Mouse (Mus musculus) stomach, embryonic 15.5 days (tissue): ENCODE measurements around the gene Lamc2. TPM values are rescaled to one million over a fixed set of nuclear protein-coding genes. Genes with fewer than 3 reads are reported as not detected.
"Not testable (repeated sequence)": the region's sequence is repeated elsewhere in the genome, so short reads cannot be mapped to it uniquely, and the experiment has no call there.

ENCODE experiments used
- ATAC-seq: fragments of 200-750 bp; cut with Nextera tagmentation; 2 replicates; pipeline ENCODE4 v1.8.0; 2017; ENCODE audit warnings: low read depth, moderate number of reproducible peaks, moderate TSS enrichment; ENCODE audit not compliant: insufficient read depth, low FRiP score
- H3K27ac ChIP-seq: fragments of 300-500 bp; sonication (generic); 2 replicates; pipeline ENCODE4 v1.5.1; 2015; ENCODE audit warnings: mild to moderate bottlenecking, inconsistent platforms
- H3K27me3 ChIP-seq: fragments of 300-500 bp; sonication (generic); replicated peaks from 2 replicates; pipeline ENCODE4 v1.6.1; 2015; ENCODE audit warnings: inconsistent platforms
- H3K36me3 ChIP-seq: fragments of 300-500 bp; sonication (generic); 2 replicates; pipeline ENCODE4 v1.6.1; 2015; ENCODE audit warnings: inconsistent platforms
- H3K4me1 ChIP-seq: fragments of 300-500 bp; sonication (generic); 2 replicates; pipeline ENCODE4 v1.6.1; 2015; ENCODE audit warnings: inconsistent platforms
- H3K4me2 ChIP-seq: fragments of 300-500 bp; sonication (generic); 2 replicates; pipeline ENCODE4 v1.6.1; 2015; ENCODE audit warnings: mild to moderate bottlenecking, inconsistent platforms
- H3K4me3 ChIP-seq: fragments of 300-500 bp; sonication (generic); replicated peaks from 2 replicates; pipeline ENCODE4 v1.5.1; 2015; ENCODE audit warnings: inconsistent platforms
- H3K9ac ChIP-seq: fragments of 300-500 bp; sonication (generic); 2 replicates; pipeline ENCODE4 v1.6.1; 2015; ENCODE audit warnings: inconsistent platforms
- H3K9me3 ChIP-seq: fragments of 300-500 bp; sonication (generic); 2 replicates; pipeline ENCODE4 v1.6.1; 2016; ENCODE audit warnings: inconsistent platforms
- WGBS: fragments of 180-500 bp; shearing (Covaris S2); methylation state at CpG from one replicate; pipeline ENCODE4 v1.1.7; 2015; 5-methylcytosine and 5-hydroxymethylcytosine counted together
- polyA plus RNA-seq: library from polyadenylated mRNA; unstranded; fragments of >200 nt; fragmentation: Nextera tagmentation; extraction: Ambion mirVana; gene quantifications from 2 replicates; pipeline ENCODE4 v1.2.1, GENCODE M21; 2015

Lamc2 gene
- polyA plus RNA-seq, 1 experiment from 2014 or later, result 13.4 TPM

DNA sequence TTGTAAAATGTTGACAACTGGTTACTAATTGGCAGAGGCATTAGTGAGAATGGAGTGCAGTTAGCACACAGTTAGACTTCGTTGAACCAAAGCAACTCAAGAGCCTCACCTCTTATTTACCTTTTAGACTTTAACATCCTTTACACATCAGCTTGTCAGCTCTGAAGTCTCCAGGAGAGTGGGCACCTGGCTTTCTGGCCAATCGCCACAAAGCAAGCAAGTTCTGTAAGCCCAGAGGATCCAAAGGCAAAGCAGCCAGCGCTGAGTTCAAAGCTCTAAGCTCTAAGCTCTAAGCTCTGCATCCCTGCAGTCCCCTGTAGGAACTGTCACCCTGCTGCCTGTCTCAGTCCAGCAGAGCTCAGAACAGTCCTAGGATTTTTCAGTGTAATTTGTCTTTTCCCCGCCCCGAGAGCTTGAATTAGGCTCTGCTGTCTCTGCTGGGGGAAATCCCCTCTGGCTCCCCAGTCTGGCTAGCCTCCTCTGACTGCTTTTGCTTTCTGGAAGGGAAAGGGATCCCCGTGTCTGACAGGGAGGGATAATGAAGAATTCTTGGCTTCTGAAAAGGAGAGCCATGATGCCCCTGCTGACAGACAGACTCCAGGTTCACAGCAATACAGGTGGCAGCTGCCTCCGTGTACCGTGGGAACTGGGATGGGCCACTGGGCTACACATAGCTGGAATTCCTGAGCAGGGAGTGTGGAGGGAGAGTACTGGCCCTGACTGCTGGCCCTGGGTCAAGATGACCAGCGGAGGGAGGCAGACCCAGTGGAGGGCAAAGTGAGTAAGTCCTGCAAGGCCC, 94.6 kb downstream of the Lamc2 start:
- ATAC-seq, result peak; percentile 42; the same call in 1 of the 2 replicates
- 31% methylated on average over 9 of the region's 9 CpGs for WGBS
- no peak overlapping the region for H3K9ac ChIP-seq
- no peaks in the 10 kb centered on the region for H3K36me3 ChIP-seq
- no peak overlapping the region for H3K4me2 ChIP-seq
- H3K9me3 ChIP-seq, result no peaks in the 10 kb centered on the region
- H3K4me1 ChIP-seq, result 0 out of 2 replicates have a peak, but pooled peaks cover 4% of the 10 kb centered on the region
- H3K27ac ChIP-seq, result no peak overlapping the region
- no peaks in the 10 kb centered on the region for H3K27me3 ChIP-seq
- no peak overlapping the region for H3K4me3 ChIP-seq

DNA sequence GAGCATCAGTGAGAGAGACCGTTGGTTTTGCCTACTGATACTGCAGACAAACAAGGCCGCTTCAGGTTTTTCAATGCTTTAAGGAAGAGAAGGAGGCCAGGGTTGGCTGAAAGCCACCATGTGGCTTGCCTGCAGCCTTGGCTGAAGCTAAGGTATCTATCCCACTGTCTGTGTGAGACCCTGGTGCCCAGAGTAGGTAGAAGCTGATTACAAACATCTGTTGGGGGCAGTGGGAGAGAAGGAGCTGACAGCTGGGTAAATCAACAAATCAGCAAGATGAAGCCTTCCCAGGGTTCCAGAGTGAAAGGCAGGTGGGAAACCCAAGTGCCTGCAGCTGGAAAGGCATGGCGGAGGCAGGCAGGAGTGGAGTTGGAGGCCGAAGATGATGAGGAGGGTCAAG, 95.4 kb downstream of the Lamc2 start:
- Histone ChIP-seq H3K4me1 (0 out of 2 replicates have a peak, but pooled peaks cover 4% of the 10 kb centered on the region), H3K4me2 (no peak overlapping the region), H3K9ac (no peak overlapping the region), H3K9me3 (no peaks in the 10 kb centered on the region), H3K27me3 (no peaks in the 10 kb centered on the region), H3K4me3 (no peak overlapping the region), H3K27ac (no peak overlapping the region), H3K36me3 (no peaks in the 10 kb centered on the region)
- ATAC-seq, result no peak
- WGBS, result 69% methylated on average over 4 of the region's 4 CpGs

DNA sequence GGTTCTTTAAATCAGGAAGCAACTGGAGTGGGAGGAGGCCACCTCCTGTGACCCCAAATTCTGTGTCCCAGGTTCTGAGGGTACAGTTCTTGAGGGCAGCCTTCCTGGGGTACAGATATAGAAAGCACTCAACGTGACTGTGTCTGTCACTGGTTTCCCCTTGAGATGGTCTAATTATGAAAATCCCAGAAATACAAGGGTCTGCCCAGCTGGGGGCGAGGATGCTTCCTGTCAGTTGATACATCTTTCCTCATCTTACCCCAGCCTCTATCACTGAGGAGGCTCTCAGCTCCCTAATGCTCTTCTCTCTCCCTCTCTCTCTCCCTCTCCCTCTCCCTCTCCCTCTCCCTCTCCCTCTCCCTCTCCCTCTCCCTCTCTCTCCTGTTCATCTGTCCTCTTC, 96.2 kb downstream of the Lamc2 start:
- WGBS, result 79% methylated on average over 2 of the region's 2 CpGs
- ATAC-seq, result no peak

DNA sequence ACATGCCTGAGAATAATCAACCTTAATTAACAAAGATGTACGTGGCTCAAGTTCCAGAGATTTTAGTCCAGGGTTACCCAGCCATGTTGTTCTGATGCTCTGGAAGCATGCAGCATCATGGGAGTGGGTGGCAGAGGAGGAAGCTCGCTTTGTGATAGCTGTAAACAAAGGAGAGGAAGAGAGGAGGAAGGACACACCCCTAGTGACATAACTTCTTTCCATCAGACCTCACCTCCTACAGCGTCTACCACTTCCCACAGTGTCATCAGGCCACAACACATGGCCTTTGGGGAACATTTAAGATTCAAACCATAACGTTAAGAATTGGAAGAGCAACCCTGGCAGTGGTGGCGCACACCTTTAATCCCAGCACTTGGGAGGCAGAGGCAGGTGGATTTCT, 98.5 kb downstream of the Lamc2 start:
- Histone ChIP-seq H3K4me3 (no peak overlapping the region), H3K27ac (no peak overlapping the region), H3K4me2 (no peak overlapping the region), H3K9ac (no peak overlapping the region), H3K4me1 (0 out of 2 replicates have a peak, but pooled peaks cover 4% of the 10 kb centered on the region), H3K36me3 (no peaks in the 10 kb centered on the region), H3K27me3 (no peaks in the 10 kb centered on the region), H3K9me3 (no peaks in the 10 kb centered on the region)
- 82% methylated on average over 5 of the region's 5 CpGs for WGBS
- no peak for ATAC-seq

More for the DNA sequence above, 96.2 kb downstream of the Lamc2 start:
- H3K36me3 ChIP-seq, result no peaks in the 10 kb centered on the region
- no peak overlapping the region for H3K27ac ChIP-seq
- H3K27me3 ChIP-seq, result no peaks in the 10 kb centered on the region
- H3K9ac ChIP-seq, result no peak overlapping the region
- no peak overlapping the region for H3K4me2 ChIP-seq
- H3K9me3 ChIP-seq, result no peaks in the 10 kb centered on the region
- 0 out of 2 replicates have a peak, but pooled peaks cover 4% of the 10 kb centered on the region for H3K4me1 ChIP-seq
- H3K4me3 ChIP-seq, result no peak overlapping the region

DNA sequence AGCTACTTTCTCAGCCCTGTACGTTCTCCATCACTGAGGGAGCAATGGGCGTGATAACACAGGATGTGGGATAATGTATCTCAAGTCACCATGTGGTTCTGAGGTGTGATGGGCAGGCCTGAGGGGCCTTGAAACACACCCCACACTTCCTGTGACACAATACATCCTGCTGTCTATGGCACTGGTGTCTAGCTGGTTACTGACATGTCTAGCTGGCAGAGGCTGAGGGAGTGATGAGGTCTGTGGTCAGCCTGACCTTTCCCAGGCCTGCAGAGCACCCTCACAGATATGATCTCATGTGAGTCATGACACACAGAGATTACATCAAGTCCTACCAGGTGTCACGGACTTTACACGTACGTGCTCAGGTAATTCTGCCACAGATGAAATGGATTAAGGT, 101.0 kb downstream of the Lamc2 start:
- H3K4me3 ChIP-seq, result no peak overlapping the region
- no peaks in the 10 kb centered on the region for H3K27me3 ChIP-seq
- H3K4me1 ChIP-seq, result no peaks in the 10 kb centered on the region
- ATAC-seq, result no peak
- no peak overlapping the region for H3K9ac ChIP-seq
- H3K36me3 ChIP-seq, result no peaks in the 10 kb centered on the region
- H3K9me3 ChIP-seq, result no peaks in the 10 kb centered on the region
- 81% methylated on average over 5 of the region's 5 CpGs for WGBS
- no peak overlapping the region for H3K27ac ChIP-seq
- H3K4me2 ChIP-seq, result no peak overlapping the region

DNA sequence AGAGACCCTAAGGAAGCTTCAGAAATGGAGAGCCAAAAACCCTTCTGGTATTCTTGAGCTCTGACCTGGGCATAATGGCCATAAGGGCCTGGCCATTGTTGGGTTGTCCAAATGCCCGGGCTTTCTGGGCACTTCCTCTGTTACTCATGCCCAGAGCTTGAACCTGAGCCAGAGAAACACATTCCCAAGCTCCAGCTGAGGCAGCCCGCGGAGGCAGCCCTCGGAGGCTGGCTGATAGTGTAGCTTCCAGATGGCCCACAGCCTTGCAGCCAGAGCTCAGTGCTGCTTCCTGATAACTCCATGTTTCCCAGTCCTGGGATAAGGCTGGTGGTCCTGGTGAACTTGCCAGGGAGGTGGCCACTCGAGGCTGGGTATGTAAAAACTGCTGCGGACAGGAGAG, 102.1 kb downstream of the Lamc2 start:
- Histone ChIP-seq H3K9ac (no peak overlapping the region), H3K9me3 (no peaks in the 10 kb centered on the region), H3K36me3 (no peaks in the 10 kb centered on the region), H3K27me3 (no peaks in the 10 kb centered on the region), H3K4me2 (no peak overlapping the region), H3K4me3 (no peak overlapping the region), H3K4me1 (no peaks in the 10 kb centered on the region), H3K27ac (no peak overlapping the region)
- 70% methylated on average over 6 of the region's 6 CpGs for WGBS
- no peak for ATAC-seq

DNA sequence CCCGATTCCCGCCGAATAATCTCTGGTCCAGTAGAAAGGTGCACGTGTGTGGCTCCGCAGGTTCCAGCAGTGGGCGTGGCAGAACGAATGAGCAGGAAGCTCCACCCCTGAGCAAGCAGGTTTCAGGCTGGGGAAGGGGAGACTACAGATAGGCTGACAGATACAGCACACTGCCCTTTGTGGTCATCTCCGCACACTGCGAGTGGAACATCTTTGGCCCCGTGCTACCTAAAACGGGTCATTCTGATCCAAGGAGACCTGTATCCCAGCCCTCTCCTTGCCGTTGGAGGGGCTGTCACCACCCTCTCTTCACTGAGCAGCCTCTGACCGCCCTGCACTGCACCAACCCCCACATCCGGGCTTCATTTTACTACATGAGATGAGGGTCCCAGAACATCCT, 103.0 kb downstream of the Lamc2 start:
- H3K27ac ChIP-seq, H3K9me3 ChIP-seq, H3K4me3 ChIP-seq, ATAC-seq, H3K9ac ChIP-seq, H3K4me1 ChIP-seq, H3K27me3 ChIP-seq, H3K36me3 ChIP-seq, H3K4me2 ChIP-seq: not testable (repeated sequence)
- 85% methylated on average over 9 of the region's 14 CpGs for WGBS

DNA sequence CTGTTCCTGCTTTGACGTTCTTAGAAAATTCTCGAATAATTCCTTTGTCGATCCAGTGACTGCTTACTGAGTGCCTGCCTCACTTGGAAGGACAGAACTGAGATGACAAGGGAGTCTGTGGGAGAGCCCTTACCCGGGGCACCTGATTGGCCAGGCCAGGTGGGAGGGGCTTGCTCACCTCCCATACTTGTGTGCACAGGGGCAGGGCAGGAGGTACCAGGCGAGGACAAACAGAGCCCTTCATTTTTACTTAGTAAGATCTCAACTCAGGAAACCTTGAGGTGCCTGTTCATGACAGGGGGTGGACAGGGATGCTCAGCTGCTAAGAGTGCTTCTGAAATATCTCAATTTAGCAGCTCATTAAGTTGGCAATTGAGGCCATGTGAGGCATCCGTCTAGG, 110.3 kb downstream of the Lamc2 start:
- H3K27ac ChIP-seq, result no peak overlapping the region
- H3K9me3 ChIP-seq, result no peaks in the 10 kb centered on the region
- H3K36me3 ChIP-seq, result no peaks in the 10 kb centered on the region
- no peak overlapping the region for H3K4me3 ChIP-seq
- H3K4me1 ChIP-seq, result no peaks in the 10 kb centered on the region
- peaks cover 5% of the 10 kb centered on the region for H3K27me3 ChIP-seq
- 52% methylated on average over 6 of the region's 6 CpGs for WGBS
- H3K9ac ChIP-seq, result no peak overlapping the region
- no peak for ATAC-seq
- no peak overlapping the region for H3K4me2 ChIP-seq

DNA sequence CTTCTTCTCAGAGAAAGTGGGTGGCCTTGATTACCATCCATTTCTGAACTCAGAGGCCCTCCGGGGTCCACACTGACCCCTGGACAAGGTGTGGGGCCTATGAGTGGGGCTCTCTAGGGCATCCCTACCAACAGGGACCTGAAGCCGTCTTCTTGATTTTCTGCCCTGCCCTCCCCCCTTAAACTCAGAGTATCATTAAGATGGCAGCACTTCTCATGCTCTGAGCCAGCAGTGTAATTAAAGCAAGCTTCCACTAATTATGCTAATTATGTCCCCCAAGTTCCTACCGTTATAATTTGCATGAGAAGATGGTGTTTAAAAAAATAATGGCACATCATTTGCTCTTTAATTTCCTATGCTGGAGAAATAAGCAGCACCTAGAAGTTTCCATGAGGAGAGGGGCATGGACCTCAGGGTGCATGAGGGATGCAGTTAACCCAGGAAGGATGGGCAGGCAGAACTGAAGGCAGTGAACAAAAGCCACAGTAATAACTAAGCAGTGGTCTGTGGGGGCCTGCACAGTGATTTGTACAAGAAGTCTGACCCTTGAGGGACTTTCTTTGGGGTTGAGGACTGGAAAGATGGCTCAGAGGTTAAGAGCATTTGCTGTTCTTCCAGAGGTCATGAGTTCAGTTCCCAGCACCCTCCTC, 111.0 kb downstream of the Lamc2 start:
- H3K9me3 ChIP-seq, result no peaks in the 10 kb centered on the region
- H3K4me1 ChIP-seq, result no peaks in the 10 kb centered on the region
- peaks cover 5% of the 10 kb centered on the region for H3K27me3 ChIP-seq
- no peak overlapping the region for H3K4me3 ChIP-seq
- no peak for ATAC-seq
- H3K27ac ChIP-seq, result no peak overlapping the region
- H3K9ac ChIP-seq, result no peak overlapping the region
- no peak overlapping the region for H3K4me2 ChIP-seq
- 71% methylated on average over 3 of the region's 3 CpGs for WGBS
- H3K36me3 ChIP-seq, result no peaks in the 10 kb centered on the region

DNA sequence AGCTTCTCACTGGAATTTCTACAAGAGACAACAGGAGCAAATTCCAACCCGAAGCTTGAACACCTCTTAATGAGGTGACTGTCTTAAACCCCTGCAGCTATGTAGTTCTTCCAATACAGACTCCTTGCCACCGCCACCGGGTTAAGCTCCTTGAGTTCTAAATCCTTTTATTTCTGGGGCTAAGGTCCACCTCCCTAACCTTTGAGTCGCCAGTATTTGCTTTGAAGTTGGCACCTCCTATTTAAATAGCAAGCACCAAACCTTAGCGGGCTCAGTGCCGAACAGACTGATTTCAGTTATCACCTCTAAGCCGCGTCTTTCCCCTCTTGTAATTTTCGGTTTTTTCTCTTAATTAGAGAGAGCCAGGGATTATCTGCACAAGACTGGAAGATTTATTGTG, 112.8 kb downstream of the Lamc2 start:
- ATAC-seq, result no peak
- no peak overlapping the region for H3K4me2 ChIP-seq
- 26% methylated on average over 9 of the region's 9 CpGs for WGBS
- no peaks in the 10 kb centered on the region for H3K4me1 ChIP-seq
- no peak overlapping the region for H3K27ac ChIP-seq
- H3K36me3 ChIP-seq, result no peaks in the 10 kb centered on the region
- H3K27me3 ChIP-seq, result peaks cover 5% of the 10 kb centered on the region
- no peak overlapping the region for H3K4me3 ChIP-seq
- H3K9me3 ChIP-seq, result no peaks in the 10 kb centered on the region
- H3K9ac ChIP-seq, result no peak overlapping the region
